Mouse (Mus musculus) T-helper 17 cell (primary cell): ENCODE results near the gene Hjurp.

Source experiments
- in situ Hi-C, 2 experiments: fragments of 300-600 bp; cut with MboI, MseI; formaldehyde crosslinking; loops; 1 replicate in 1 of 2; 2 replicates in 1 of 2; pipeline ENCODE4 v1.15.1; 2025; ENCODE audit warnings: high pct_unique_total_duplicates in 2 of 2

The Hjurp gene

GRCm38 (mm10) chr1:88282301-88282700 is 4.9 kb upstream of the Hjurp start:
- in situ Hi-C loops = loop anchor here in 1 of 2 experiments (5.0 kb wide), 1 partner anchor 145 kb away; no protein-coding TSS in a partner anchor

- in situ Hi-C loops = loop anchor here in 1 of 2 experiments (5.0 kb wide), 1 partner anchor 143 kb away; no protein-coding TSS in a partner anchor
These were observed 2.7 kb upstream of the Hjurp start for GRCm38 (mm10) chr1:88280006-88280690.

DNA sequence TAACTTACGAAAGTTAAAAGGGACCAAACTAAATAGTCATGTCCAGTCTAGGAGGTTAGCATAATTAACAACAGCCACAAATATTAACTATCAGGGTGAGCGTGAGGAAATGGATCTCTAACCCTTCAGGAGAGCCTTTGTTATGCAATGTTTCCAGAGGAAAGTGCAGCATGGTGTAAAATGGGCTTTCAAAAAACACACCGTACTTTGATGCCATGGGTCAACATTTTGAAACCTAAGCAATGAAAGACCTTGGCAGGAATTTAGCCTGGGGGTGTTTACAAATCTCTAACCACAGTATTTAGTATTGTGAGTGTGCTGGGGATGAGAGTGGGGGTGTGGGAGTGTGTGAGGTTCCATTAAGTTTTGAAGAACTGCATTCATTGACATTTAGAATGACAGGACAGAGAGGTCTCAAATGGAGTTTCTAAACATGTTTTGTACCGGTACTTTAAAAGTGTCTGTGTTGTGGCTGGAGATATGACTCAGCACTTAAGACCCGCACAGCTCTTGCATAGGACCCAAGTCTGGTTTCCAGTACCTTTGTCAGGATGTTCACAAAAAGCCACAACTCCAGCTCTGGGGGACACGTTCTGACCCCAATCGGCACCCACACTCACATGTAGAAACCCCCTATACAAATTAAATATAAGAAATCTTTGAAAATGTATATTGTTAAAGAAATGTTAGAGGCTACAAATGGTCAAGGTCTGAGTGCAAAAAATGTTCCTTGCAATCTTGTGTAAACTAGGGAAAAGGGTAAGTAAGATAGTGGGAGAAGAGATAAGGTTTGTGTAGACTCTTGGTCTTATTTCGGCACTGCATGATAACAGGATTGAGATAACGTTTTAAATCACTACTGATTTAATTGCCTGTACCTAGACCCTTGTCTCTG is 1.9 kb upstream of the Hjurp start:
- in situ Hi-C loops = loop anchor here (5.0 to 10.0 kb wide), 3 partner anchors 125 to 425 kb away; partner anchors contain the start of gene Dgkd (in 1 of the 2)

- in situ Hi-C loops = loop anchor here in 1 of 2 experiments (10.0 kb wide), 2 partner anchors 123 to 423 kb away; partner anchors contain the start of gene Dgkd
These were observed 532 bp upstream of the Hjurp start for GRCm38 (mm10) chr1:88277818-88278511.

DNA sequence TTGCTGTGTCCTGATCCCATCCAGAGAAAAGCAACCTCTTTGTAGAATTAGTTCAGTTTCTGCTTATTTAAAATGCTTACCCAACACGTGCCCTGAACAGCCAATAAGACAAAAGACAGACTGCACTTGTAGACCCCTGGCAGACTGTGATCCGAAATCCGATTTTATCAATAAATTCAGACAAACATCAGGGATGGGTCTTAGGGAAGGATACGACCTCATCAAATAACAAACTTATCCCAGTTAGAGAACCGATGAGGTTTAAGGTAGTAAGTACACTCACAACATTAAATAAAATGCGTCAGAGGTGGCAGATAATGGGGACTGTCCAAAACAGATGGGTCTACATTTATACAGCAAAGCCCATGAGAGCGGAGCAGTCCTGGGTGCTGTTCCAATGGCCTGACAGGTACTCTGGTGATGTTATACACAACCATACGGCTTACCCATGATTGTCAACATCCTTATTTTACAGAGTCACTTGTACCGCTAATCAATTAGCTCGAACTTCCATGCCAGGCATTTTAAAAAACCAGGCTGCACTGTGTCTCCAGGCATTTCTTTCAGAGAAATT is 822 bp downstream of the Hjurp start:
- in situ Hi-C loops = loop anchor here in 1 of 2 experiments (10.0 kb wide), 2 partner anchors 122 to 422 kb away; partner anchors contain the start of gene Dgkd

DNA sequence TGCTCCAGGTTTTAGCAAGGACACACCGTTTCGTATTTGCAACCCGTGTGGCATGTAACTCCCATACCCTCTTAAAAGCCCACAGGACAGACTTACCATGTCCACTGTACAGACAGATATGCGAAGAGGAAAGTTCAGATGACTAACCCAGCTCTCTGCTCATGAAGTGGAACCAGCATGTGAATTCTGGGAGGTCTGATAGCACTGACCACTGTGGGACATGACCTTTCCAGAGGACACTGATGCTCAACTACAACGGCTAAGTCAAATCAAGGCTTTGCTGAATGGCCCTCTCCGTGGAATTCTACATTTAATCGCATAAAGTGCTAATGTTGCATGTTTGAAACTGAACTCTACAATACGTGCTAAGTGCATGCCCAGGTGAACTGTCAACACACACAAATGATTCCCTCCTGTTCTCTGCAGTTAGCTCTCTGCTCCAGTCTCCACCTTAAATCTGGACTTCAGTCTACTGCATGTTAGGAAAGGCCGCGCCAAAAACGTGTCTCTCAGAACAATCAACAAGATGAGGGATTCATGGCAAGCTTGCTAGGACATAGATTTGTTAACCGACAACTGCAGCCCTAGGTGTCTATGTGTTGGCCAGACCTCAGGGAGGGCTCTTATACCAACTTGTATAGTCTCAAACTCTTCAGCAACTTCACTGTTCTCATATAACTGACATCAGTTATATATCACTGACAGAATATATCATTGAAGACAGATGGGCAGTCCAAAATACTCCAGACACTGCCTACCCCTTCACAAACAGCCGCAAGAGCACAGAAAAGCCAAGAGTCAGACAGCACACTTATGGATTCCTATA is 1.5 kb downstream of the Hjurp start:
- in situ Hi-C loops = loop anchor here in 1 of 2 experiments (10.0 kb wide), 2 partner anchors 121 to 421 kb away; partner anchors contain the start of gene Dgkd

GRCm38 (mm10) chr1:88275078-88275680 is 2.3 kb downstream of the Hjurp start:
- in situ Hi-C loops = loop anchor here in 1 of 2 experiments (10.0 kb wide), 2 partner anchors 120 to 420 kb away; partner anchors contain the start of gene Dgkd

DNA sequence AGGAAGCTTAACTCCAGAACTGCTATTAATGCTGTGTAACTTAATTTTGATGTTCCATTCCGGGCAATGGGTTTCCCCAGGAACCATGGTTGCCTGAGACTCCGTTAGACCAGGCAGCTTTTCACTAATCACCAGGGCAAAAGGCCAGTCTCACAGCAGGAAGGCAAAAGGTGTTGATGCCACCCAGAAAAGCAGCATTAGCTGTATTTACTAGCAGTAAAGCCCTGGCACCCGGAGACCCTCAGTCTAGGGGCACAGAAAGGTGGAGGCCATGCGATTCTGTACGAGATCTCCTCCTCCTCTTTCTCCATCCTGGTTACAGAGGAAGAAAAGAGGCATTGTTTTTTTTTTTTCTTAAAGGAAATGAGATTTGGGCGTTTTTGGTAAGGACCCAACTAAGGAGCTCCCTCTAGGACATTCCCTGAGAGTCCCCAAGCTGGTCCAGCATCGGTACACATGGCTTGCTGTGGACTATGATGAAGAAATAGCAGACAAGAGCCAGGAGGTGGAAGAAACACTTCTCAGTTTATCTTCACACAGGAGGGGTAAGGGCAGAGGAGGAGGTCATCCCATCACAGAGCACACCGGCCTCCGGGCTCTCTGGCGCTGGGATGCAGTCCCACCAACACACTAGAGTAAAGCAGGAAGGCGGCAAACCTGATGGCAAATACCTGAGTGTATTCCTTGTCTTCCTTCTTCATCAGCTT is 2.9 kb downstream of the Hjurp start:
- in situ Hi-C loops = loop anchor here (5.0 to 10.0 kb wide), 3 partner anchors 117 to 420 kb away; partner anchors contain the start of gene Dgkd (in 1 of the 2)

GRCm38 (mm10) chr1:88273832-88274231 is 3.6 kb downstream of the Hjurp start:
- in situ Hi-C loops = loop anchor here (5.0 to 10.0 kb wide), 3 partner anchors 117 to 419 kb away; partner anchors contain the start of gene Dgkd (in 1 of the 2)

DNA sequence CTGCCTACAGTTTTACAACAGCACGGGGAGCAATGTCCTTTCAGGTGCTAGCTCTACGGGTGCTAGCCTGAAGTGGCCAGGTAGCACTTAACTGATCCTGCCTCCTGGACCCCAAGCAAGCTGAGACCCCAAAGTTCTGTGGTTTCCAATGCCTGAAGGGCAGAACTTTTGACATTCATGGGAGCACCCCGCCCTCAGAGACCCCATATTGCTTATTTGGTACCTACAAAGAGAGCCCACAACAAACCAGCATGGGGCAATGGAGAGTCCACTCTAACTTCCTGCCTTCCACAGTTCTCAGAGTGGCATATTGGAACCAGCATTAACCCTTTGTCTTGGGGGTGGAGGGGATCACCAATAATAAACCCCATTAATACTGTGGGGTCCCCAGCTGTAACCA is 4.1 kb downstream of the Hjurp start:
- in situ Hi-C loops = loop anchor here (5.0 to 10.0 kb wide), 3 partner anchors 116 to 419 kb away; partner anchors contain the start of gene Dgkd (in 1 of the 2)

DNA sequence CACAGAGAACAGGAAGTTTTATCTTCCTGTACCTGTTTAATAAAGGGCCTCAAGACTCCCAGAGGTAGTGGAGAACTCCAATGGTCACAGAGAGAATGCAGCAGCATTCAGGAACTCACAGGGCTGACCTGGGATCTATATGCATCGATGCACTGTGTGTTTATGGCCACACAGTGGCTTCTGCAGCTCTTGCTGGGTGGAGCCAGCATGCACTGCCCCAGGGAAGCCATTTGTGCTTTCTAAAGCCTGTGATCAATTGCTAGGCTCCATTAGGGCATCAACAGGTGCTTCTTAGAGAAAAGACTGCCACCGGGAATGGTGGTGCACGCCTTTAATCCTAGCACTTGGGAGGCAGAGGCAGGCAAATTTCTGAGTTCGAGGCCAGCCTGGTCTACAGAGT is 4.6 kb downstream of the Hjurp start:
- in situ Hi-C loops = loop anchor here (5.0 to 10.0 kb wide), 3 partner anchors 116 to 418 kb away; partner anchors contain the start of gene Dgkd (in 1 of the 2)

- in situ Hi-C loops = loop anchor here (5.0 to 10.0 kb wide), 3 partner anchors 112 to 415 kb away; partner anchors contain the start of gene Dgkd (in 1 of the 2)
These were observed 7.7 kb downstream of the Hjurp start for GRCm38 (mm10) chr1:88269539-88270309.

- in situ Hi-C loops = no loop called here
These were observed 9.4 kb downstream of the Hjurp start for GRCm38 (mm10) chr1:88268070-88268469.

- in situ Hi-C loops = no loop called here
These were observed 9.9 kb downstream of the Hjurp start for GRCm38 (mm10) chr1:88267489-88267888.

DNA sequence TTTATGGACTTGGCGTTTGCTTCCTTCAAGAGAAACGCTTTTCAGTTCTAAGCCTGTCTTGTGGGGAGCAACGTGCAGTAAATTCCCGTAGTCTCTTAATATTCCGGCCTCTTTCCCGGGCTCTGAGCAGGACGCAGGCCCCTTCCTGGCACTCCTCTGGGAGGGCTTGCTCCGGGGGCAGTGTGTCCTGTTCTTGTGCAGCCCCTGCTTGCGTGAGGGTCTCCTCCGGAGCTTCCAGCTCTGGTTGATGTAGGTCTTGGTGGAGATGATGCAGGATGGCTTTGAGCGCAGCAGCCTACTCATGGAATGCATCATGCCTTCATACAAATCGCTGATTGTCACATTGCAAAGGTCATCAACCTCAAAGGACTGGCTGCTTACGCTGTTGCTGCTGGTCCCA is 11.3 kb downstream of the Hjurp start:
- in situ Hi-C loops = no loop called here

DNA sequence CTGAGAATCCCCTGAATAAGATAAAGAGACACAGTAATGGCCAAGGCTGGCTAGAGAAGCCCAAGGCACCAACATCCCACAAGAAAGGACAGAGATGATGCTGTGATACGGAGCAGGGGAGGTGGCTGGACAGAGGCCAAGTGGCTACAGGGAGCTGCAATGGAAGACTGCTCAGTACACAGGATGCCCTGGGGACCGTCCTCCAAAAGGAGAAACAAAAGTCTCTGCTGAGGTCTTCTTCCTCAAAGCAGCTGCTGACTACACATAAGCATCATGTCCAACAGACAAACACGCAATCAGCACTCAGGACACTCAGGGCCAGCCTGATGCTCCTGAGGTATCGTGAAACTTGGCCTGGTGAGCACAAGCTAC is 12.6 kb downstream of the Hjurp start:
- in situ Hi-C loops = no loop called here

- in situ Hi-C loops = no loop called here
These were observed 13.1 kb downstream of the Hjurp start for GRCm38 (mm10) chr1:88264237-88264868.
